Mouse (Mus musculus): ENCODE results near the gene Plcg1. TPM values are rescaled to one million over a fixed set of nuclear protein-coding genes. Genes with fewer than 3 reads are reported as not detected.

The Plcg1 gene
- polyA plus RNA-seq, 1 experiment from 2014 or later: 110 TPM

- Histone ChIP-seq H3K4me3 (no peak overlapping the region), H3K9me3 (no peaks in the 10 kb centered on the region), H3K9ac (replicated peaks) (no peak overlapping the region), H3K4me1 (peaks cover 66% of the 10 kb centered on the region), H3K4me2 (replicated peaks) (no peak overlapping the region), H3K27ac (replicated peaks) (0 out of 2 replicates have a peak overlapping the region, but pooled peaks have one; percentile 20), H3K36me3 (peaks cover 52% of the 10 kb centered on the region), H3K27me3 (no peaks in the 10 kb centered on the region)
- ATAC-seq (ENCODE audit: low FRiP score, low read depth): no peak
- 75% methylated on average over 5 of the region's 5 CpGs for WGBS
Measured at GRCm38 (mm10) chr2:160738354-160738753, 7.3 kb downstream of the Plcg1 start.

GRCm38 (mm10) chr2:160739647-160740356 is 8.7 kb downstream of the Plcg1 start:
- H3K4me3 ChIP-seq: no peak overlapping the region
- H3K9me3 ChIP-seq: no peaks in the 10 kb centered on the region
- ATAC-seq (ENCODE audit: low FRiP score, low read depth): no peak
- peak overlapping the region; percentile 35; the same call in 1 of the 2 replicates for H3K27ac ChIP-seq (replicated peaks)
- H3K27me3 ChIP-seq: no peaks in the 10 kb centered on the region
- WGBS: 68% methylated on average over 2 of the region's 2 CpGs
- peaks cover 46% of the 10 kb centered on the region for H3K36me3 ChIP-seq
- H3K4me1 ChIP-seq: peaks cover 55% of the 10 kb centered on the region
- no peak overlapping the region for H3K9ac ChIP-seq (replicated peaks)
- no peak overlapping the region for H3K4me2 ChIP-seq (replicated peaks)

- H3K27ac ChIP-seq (replicated peaks): peak overlapping the region; percentile 5; the same call in 1 of the 2 replicates
- no peak overlapping the region for H3K4me2 ChIP-seq (replicated peaks)
- no peaks in the 10 kb centered on the region for H3K9me3 ChIP-seq
- H3K9ac ChIP-seq (replicated peaks): no peak overlapping the region
- 74% methylated on average over 11 of the region's 11 CpGs for WGBS
- no peak overlapping the region for H3K4me3 ChIP-seq
- peaks cover 45% of the 10 kb centered on the region for H3K36me3 ChIP-seq
- no peak for ATAC-seq (ENCODE audit: low FRiP score, low read depth)
- H3K4me1 ChIP-seq: peaks cover 49% of the 10 kb centered on the region
- no peaks in the 10 kb centered on the region for H3K27me3 ChIP-seq
Measured at GRCm38 (mm10) chr2:160740521-160741156, 9.5 kb downstream of the Plcg1 start.

GRCm38 (mm10) chr2:160741580-160741979 is 10.5 kb downstream of the Plcg1 start:
- H3K9ac ChIP-seq (replicated peaks): no peak overlapping the region
- no peaks in the 10 kb centered on the region for H3K9me3 ChIP-seq
- no peak overlapping the region for H3K4me2 ChIP-seq (replicated peaks)
- 82% methylated on average over 3 of the region's 3 CpGs for WGBS
- peaks cover 45% of the 10 kb centered on the region for H3K36me3 ChIP-seq
- H3K27ac ChIP-seq (replicated peaks): 0 out of 2 replicates have a peak overlapping the region, but pooled peaks have one; percentile 5
- peaks cover 43% of the 10 kb centered on the region for H3K4me1 ChIP-seq
- H3K4me3 ChIP-seq: no peak overlapping the region
- ATAC-seq (ENCODE audit: low FRiP score, low read depth): no peak
- no peaks in the 10 kb centered on the region for H3K27me3 ChIP-seq

GRCm38 (mm10) chr2:160742161-160742609 is 11.1 kb downstream of the Plcg1 start:
- Histone ChIP-seq H3K9ac (replicated peaks) (no peak overlapping the region), H3K4me2 (replicated peaks) (no peak overlapping the region), H3K36me3 (peaks cover 44% of the 10 kb centered on the region), H3K4me3 (no peak overlapping the region), H3K4me1 (peaks cover 41% of the 10 kb centered on the region), H3K27ac (replicated peaks) (no peak overlapping the region), H3K27me3 (no peaks in the 10 kb centered on the region), H3K9me3 (no peaks in the 10 kb centered on the region)
- no peak for ATAC-seq (ENCODE audit: low FRiP score, low read depth)
- WGBS: 86% methylated on average over 1 of the region's 1 CpGs

GRCm38 (mm10) chr2:160744040-160744822 is 13.1 kb downstream of the Plcg1 start:
- ATAC-seq (ENCODE audit: low FRiP score, low read depth): no peak
- no peak overlapping the region for H3K9ac ChIP-seq (replicated peaks)
- H3K27me3 ChIP-seq: no peaks in the 10 kb centered on the region
- H3K4me1 ChIP-seq: peaks cover 24% of the 10 kb centered on the region
- no peak overlapping the region for H3K27ac ChIP-seq (replicated peaks)
- no peaks in the 10 kb centered on the region for H3K9me3 ChIP-seq
- no peak overlapping the region for H3K4me2 ChIP-seq (replicated peaks)
- peaks cover 48% of the 10 kb centered on the region for H3K36me3 ChIP-seq
- no peak overlapping the region for H3K4me3 ChIP-seq
- WGBS: 93% methylated on average over 7 of the region's 7 CpGs

GRCm38 (mm10) chr2:160744823-160745210 is 13.7 kb downstream of the Plcg1 start:
- 90% methylated on average over 5 of the region's 5 CpGs for whole genome bisulfite sequencing
- Histone ChIP-seq H3K27me3 (no peaks in the 10 kb centered on the region), H3K9ac (replicated peaks) (no peak overlapping the region), H3K4me3 (no peak overlapping the region), H3K4me2 (replicated peaks) (no peak overlapping the region), H3K4me1 (peaks cover 19% of the 10 kb centered on the region), H3K9me3 (no peaks in the 10 kb centered on the region), H3K27ac (replicated peaks) (no peak overlapping the region), H3K36me3 (peaks cover 54% of the 10 kb centered on the region)
- ATAC-seq (ENCODE audit: low FRiP score, low read depth): no peak

- H3K27me3 ChIP-seq: no peaks in the 10 kb centered on the region
- no peaks in the 10 kb centered on the region for H3K9me3 ChIP-seq
- peaks cover 12% of the 10 kb centered on the region for H3K4me1 ChIP-seq
- H3K9ac ChIP-seq (replicated peaks): no peak overlapping the region
- ATAC-seq (ENCODE audit: low FRiP score, low read depth): no peak
- H3K4me3 ChIP-seq: no peak overlapping the region
- H3K4me2 ChIP-seq (replicated peaks): no peak overlapping the region
- no peak overlapping the region for H3K27ac ChIP-seq (replicated peaks)
- H3K36me3 ChIP-seq: peaks cover 60% of the 10 kb centered on the region
- WGBS: 88% methylated on average over 1 of the region's 1 CpGs
Measured at GRCm38 (mm10) chr2:160745497-160745896, 14.4 kb downstream of the Plcg1 start.

- no peak for ATAC-seq (ENCODE audit: low FRiP score, low read depth)
- no peak overlapping the region for H3K9ac ChIP-seq (replicated peaks)
- H3K4me3 ChIP-seq: no peak overlapping the region
- no peak overlapping the region for H3K4me2 ChIP-seq (replicated peaks)
- H3K36me3 ChIP-seq: peaks cover 71% of the 10 kb centered on the region
- 99% methylated on average over 5 of the region's 5 CpGs for WGBS
- H3K27ac ChIP-seq (replicated peaks): no peak overlapping the region
- H3K4me1 ChIP-seq: peaks cover 3% of the 10 kb centered on the region; the same call in 1 of the 2 replicates
- no peaks in the 10 kb centered on the region for H3K27me3 ChIP-seq
- H3K9me3 ChIP-seq: no peaks in the 10 kb centered on the region
Measured at GRCm38 (mm10) chr2:160746637-160747036, 15.5 kb downstream of the Plcg1 start.

GRCm38 (mm10) chr2:160747075-160747474 is 16.0 kb downstream of the Plcg1 start:
- 93% methylated on average over 10 of the region's 10 CpGs for WGBS
- Histone ChIP-seq H3K9ac (replicated peaks) (no peak overlapping the region), H3K9me3 (no peaks in the 10 kb centered on the region), H3K27me3 (no peaks in the 10 kb centered on the region), H3K27ac (replicated peaks) (no peak overlapping the region), H3K36me3 (peaks cover 71% of the 10 kb centered on the region), H3K4me3 (no peak overlapping the region), H3K4me2 (replicated peaks) (no peak overlapping the region), H3K4me1 (peaks cover 3% of the 10 kb centered on the region; the same call in 1 of the 2 replicates)
- ATAC-seq (ENCODE audit: low FRiP score, low read depth): no peak

- Histone ChIP-seq H3K27me3 (no peaks in the 10 kb centered on the region), H3K9me3 (no peaks in the 10 kb centered on the region), H3K27ac (replicated peaks) (no peak overlapping the region), H3K9ac (replicated peaks) (no peak overlapping the region), H3K4me1 (no peaks in the 10 kb centered on the region), H3K36me3 (peaks cover 99% of the 10 kb centered on the region), H3K4me2 (replicated peaks) (no peak overlapping the region), H3K4me3 (no peak overlapping the region)
- ATAC-seq (ENCODE audit: low FRiP score, low read depth): no peak
- WGBS: 92% methylated on average over 6 of the region's 6 CpGs
Measured at GRCm38 (mm10) chr2:160756583-160757203, 25.6 kb downstream of the Plcg1 start.

Data from midbrain, embryonic 12.5 days (tissue).